Mouse (Mus musculus): Measurements from ENCODE around the gene Gm42906.

Gm42906 gene

DNA sequence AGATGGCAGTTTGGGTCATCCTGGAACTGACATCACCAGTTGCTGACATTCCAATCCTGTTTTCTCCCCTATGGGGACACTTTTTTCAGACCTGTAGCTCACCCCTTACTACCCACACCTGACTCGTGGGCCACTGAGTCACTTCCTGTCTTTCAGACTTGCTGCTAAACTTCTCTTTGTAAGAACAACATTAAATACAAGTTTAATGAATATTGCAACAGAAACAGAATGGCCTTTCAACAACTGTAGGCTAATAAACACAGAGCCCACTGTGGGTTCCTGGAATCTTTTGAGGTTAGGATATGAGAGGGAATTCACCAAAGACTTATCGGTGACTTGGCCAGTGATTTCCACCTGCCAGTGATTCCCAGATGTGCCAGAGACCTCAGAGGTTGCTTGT is 318.1 kb downstream of the Gm42906 start:
- no peak for DNase-seq (ENCODE audit: low spot score)

DNA sequence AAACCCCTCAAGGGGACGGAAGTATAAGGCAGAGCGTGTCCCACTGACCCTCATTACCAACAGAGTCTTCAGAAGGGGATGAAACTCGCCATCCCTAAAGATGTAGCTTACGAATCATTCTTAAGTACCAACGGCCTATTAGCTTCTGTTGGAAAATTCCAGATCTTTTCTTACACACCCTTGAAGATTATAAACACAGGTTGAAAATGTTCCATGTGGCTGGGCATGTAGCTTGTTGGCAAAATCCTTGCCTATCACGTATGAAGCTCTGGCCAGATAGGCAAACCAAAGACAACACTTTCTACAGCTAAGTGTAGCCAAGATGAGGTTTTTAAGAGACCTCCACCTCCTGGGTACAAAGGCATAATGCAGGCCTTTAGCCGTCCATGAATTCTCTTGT is 319.0 kb downstream of the Gm42906 start:
- DNase-seq (ENCODE audit: low spot score) = no peak

DNA sequence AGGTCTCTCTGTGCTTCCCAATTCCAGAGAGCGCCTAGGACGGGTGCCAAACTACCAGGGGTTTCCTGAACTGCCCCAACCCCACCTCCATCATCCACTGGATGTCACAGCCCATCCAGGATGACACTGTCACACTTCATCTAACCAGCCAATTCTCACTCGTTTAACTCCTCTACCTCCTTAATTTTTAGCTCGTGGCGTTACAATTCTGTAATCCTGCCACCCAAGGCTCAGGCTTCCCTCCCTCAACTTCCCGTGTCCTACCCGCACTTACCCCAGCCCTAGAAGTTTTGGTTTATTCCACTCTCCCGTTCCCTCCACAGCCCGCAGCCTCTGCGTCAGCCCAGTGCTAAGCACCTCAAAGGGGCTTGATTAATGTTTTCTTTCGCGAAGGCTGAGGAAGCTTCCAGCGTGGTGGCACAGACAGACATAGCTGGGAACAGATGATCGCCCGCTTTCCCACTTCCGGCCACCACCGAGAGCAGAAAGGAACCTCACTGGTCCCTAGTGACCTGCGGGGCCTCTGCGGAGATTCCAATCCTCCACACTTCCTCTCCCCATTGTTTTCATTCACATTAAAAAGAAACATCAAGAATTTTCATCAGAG is 319.6 kb downstream of the Gm42906 start:
- no peak for DNase-seq (ENCODE audit: low spot score)

DNA sequence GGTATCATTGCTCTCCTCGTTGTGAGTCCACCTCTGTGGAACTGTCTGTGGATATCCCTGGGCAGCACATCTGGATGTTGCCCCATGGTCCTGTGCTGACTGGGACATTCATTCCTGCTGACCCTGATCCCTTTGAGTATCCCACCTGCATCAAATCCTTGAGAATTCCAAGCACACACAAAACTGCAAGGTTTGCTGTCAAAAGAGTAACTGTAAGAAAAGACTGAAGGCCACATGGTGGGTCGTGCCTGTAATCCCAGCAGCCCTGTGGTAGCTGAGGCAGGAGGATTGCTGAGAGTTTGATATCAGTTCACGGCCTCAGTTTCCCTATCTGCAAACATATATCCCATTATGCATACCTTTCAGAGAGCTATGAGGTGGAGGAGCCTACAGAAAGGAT is 321.1 kb downstream of the Gm42906 start:
- DNase-seq (ENCODE audit: low spot score) = no peak

DNA sequence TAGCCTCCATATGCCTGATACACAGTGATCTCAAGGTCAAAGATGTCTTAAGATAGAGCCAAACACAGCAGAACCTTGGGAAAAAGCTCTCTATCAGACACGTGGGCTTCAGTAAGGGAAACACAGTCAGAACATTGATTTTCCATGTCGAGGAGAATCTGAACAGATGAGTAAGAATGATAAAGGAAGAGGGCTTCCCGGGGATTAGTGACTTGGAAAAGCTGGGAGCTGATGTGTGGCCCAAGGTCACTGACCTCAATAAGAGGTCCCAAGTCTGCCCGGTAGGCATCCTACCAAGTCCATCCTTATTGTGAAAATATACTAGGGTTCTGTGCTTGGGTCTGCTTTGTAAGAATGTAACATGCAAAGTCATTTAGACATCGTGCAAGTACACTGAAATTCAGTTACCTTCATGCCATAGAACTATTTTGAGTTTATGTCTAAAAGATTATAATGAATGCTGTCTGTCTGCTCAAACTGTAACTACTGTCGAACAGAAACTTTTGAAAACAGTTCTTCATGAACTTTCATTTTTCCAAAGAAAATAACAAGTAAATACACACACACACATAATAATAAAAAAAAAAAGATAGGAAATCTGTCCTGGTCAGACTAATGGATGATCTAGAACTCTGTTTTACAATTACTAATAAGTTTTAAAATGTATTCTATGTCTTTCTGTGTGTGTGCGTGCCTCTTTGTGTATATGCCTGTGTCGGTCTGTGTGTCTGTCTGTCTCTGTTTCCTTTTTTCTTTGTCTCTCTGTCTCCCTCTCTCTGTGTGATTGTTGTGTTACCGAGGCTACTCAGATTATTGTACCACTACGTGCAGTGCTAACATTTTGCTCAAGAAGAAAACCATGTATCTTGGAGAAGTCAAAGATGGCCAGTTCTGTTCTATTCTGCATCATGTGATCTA is 322.6 kb downstream of the Gm42906 start:
- DNase-seq (ENCODE audit: low spot score) = no peak

DNA sequence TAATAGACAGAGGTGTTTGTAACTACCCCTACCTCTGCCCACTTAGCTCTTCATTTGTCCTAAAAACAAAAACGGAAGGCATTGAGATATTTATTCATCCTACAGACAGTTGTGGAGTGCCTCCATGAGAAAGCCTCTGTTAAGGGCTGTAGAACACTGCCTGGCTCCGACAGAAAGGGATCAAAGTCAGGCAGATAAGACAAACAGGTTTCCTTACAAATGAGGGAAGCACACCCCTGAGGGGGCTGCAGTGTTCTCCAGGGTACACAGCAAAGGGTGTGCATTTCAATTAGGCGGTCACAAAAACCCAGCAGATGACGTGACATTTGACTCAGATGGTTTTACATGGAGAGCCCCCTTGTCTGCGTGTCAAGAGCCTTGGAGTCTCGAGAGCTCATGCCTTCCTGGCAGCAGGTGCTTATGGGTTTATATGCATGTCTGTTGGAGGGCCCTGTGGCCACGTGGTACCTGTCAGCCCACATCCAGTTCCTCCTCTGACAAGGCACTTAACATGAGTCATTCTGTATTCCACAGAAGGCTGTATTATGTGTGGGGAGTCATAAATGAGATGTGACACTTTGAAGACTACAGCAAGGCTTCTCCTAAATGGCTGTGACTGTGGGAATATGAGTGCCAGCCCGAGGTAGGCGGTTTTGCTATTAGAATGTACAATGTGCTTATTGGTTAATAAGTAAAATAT is 323.5 kb downstream of the Gm42906 start:
- DNase-seq (ENCODE audit: low spot score) = no peak

DNA sequence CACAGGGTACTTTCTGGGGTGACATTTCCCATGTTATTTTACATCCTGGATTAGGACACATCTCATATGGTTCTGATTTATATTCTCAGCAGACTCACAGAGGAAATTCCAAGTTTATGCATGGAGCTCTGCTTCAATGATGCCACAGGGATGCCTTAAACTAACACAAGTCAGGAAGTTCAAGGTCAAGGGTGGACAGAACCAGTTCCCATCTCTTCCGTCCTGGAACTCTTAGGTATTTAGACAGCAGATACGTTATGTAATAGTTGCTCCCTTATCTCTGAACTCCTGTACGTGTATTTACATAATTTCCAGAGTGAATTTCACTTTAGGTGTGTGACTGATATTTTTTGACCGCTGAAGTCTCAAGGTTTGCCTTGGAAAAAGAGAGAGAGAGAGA is 324.7 kb downstream of the Gm42906 start:
- DNase-seq (ENCODE audit: low spot score) = no peak

DNA sequence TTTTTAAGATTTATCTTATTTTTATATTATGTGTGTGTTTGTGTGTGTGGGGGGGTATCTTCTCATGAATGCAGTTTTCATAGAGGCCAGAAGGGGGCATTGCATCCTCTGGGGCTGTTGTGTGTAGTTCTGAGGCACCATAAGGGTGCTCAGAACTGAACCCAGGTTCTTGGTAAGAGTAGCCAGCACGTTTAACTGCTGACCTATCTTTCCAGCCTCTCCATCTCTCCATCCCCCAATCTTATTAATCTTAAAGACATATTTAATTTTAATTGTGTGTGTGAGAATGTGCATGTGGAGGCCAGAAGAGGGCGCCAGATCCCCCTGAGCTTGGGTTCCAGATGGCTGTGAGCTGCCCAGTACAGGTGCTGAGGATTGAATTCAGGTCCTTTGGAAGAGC is 325.7 kb downstream of the Gm42906 start:
- DNase-seq (ENCODE audit: low spot score) = peak; percentile 12

DNA sequence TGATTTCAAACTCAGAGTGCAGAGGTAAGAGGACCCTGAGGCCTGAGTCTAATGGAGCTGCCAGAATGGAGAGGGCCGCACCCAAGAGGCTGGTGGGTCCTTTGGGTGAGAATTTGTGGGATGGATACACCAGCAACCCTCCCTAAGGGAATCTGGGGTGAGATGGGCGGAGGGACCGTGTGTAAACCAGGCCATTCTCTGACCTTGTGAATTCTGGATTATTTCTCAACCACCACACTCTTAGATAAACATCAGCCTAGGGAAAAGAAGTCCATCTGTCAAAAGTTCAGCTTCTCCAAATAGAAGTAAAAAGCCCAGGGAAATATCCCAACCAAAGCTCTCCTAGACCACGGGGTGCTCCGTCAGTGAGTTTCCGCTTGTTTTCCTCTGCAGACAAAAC is 332.0 kb downstream of the Gm42906 start:
- DNase-seq (ENCODE audit: low spot score) = no peak

DNA sequence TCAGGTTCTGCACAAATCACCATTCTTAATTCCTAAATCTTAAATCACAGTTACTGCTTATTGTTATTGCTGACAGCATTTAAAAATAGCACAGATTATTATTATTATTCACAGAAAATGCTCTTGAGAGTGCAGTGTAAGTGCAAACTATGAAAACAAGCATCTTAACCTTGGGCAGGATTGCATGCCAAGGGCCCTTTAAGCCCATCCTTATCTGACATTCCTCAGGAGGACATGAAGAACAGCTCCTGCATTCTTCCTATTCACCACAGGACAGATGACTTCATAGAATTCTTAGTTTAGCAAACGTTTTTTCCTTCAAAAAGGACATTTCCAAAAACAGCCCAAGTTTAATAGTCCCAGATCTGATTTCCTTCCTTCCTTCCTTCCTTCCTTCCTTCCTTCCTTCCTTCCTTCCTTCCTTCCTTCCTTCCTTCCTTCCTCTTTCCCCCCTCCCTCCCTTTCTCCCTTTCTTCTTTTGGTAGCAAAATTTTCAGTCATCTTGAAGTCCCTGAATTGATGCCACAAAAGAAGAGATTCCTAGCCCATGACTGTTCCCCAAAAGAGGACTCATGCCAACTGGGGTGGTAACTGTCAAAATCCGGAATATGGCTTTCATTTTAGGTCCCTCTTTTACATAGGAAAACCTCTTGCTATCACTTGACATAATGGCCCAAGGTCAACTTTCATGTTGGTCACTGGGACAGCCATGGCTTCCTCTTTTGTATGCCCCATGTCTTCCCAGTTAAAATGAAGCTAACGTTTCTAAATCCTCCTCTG is 334.9 kb downstream of the Gm42906 start:
- DNase-seq (ENCODE audit: low spot score) = no peak

DNA sequence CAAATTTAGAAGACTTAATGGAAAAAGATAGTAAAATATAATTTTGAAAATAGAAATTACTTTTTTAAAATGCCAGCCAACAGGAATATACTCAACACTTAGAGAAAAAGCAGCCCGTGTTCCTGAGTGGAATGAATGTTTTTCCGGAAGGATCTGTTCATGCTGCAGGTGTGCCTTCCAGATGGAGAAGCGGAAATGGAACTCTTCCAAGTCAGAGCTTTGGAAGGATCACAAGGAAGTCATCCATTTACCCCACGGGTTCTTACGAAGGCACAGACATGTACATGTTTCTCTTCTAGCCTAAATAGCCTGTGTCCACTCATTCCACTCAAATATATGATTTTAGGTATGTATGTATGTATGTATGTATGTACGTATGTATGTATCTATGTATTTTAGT is 337.0 kb downstream of the Gm42906 start:
- DNase-seq (ENCODE audit: low spot score) = no peak

DNA sequence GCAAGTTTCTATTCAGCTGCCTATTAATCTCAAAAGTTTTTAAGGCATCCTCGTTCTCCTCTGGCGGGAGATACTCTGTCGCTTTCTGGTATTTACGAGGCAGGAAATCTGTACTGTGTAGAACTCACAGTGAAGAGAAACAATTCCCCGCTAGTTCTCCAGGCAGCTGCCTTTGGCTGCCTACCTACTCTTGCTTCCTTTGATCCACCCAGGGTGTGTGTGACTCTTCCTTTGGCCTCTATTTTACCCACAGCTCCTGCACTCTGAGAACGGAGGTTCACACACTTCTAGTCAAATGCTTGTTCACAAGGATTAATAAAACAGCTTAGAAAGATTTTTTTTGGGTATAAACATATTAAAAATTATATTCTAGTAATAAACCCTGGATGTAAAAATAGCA is 338.8 kb downstream of the Gm42906 start:
- DNase-seq (ENCODE audit: low spot score) = no peak

DNA sequence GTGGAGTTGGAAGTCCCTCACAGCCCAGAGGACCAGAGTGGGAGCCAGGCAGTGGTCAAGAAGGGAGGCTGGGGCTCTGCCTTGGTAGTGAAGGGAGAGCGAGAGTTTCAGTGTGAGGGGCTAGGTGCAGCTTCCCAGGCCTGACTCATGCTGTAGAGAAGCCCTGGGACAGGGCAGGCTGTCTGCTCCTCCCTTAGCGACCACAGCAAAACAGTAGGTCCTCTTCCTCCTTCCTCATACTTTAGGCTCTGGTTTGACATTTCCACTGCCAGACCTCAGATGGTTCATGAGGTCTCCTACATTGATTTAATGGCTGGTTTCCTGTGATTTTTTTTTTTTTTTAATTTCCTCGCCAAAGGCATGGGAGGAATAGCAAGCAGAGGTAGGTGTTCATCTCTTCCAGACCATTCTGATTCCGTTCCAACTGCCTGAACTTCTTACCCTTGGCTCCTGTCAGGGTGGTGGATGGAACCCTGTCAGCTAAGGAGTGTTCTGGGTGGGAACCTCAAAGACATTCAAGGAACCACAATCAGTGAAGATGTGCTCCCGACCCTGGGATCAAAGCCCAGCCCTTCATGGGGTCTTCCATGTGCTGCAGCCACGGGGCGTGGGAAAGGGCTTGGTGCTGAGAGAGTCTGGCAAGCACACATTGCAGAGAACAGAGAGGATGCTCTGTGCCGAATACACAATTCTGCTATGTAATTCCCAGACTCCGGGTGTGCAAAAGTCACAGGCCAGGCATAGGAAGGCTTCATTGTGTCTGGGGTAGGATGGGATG is 341.3 kb downstream of the Gm42906 start:
- DNase-seq (ENCODE audit: low spot score) = no peak

DNA sequence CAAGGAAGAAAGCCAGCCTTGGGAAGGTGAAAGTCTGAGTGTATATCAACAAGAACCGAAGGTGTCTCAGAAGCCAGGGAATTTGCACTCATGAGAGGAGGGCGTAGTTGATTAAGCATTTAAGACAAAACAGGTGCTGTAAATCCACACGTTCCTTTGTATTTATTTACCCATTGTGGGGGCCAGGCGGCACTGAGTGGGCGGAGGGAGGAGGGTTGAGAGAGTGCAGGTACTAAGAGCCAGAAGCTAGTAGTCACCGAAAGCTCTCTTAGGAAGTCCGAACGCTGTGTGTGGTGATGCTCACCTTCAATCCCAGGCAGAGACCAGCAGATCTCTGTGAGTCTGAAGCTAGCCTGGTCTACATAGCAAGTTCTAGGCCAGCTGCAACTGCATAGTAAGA is 342.2 kb downstream of the Gm42906 start:
- no peak for DNase-seq (ENCODE audit: low spot score)

DNA sequence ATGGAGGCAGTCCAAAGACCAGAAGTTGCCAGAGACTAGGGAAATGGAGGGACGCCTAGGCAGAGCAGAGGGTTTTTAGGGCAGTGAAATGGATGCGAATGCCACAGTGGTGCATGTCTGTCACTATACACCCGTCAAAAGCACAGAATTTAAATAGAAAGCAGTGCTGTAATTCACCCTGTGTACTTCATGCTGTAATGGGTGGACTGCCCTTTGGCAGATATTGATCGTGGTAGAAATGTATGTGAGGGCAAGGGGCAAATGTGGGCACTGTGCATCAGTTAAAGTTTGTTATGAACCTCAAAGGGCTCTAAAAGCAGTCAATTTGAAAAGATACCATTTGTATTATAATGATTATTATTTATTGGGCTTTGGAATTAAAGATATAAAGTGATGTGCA is 347.7 kb downstream of the Gm42906 start:
- DNase-seq (ENCODE audit: low spot score) = no peak

DNA sequence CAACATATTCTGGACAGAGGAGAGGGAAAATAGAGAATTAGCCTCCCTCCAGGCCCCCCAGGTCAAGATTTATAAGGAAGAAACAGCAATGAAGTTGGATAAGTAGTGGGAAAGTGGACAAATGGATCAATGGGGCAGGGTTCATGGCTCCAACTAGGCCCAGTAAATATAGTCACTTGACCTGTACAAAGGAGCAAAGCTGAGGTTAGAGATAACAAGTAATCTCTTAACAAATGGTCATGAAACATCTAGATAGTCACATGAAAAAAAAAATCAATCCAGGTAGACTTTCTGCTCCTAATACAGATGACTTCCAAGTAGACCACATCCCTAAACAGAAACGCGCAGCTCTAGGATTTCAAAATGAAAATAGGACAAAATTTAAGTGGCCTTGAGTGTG is 350.0 kb downstream of the Gm42906 start:
- DNase-seq (ENCODE audit: low spot score) = no peak

DNA sequence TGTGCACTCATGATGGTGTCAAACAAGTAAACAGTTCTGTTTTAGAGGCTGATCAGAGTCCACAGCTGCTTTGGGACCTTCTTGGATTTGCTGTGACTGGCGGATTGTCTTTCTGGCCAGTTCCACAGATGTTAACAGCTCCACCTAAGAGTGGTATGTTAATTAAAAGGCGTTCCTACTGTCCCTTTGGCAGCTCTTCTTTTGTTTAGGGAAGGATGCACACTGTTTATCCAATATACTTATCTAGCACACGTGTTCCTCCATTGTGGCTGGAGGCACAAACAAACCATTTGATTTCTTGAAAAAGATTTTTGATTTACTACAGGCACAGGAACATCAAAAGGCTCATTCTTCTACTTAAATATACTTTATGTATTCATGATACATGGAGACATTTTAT is 351.0 kb downstream of the Gm42906 start:
- DNase-seq (ENCODE audit: low spot score) = no peak

DNA sequence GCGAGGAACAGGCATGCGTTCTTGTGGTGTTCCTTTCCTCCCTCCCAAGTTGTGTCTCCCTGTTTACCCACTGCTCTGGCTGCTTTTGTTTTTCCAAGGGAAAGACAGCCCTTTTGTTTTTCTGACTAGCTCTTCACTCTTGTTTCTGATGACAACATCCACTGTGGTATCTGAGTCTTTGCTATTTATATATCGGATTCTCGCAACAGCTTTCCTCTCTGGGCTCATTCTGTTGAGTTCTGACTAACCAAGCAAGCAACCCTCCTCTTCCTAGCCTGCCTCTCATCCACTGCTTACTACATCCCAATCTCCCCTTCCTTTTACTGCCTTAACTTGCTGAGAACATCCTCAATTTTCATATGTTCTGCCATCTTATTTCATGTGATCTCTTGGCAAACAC is 353.7 kb downstream of the Gm42906 start:
- DNase-seq (ENCODE audit: low spot score) = no peak

DNA sequence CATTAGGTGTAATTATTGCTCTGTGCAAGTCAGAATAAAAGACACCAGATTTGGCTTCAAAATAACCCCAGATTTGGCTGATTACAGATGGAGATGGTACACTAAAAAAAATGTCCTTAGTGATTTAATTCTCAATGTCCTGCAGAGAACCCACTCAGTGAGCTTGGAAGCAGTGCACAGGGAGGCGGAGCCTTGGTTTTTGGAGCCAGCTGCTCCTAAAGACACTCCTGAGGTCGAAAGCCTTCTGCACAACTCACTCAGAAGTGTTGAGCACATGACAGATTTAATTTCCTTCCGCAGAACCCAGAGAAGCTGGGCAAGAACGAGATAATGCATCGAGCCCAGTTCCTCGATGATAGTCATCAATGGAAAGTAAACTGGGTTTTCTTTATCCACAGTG is 356.5 kb downstream of the Gm42906 start:
- no peak for DNase-seq (ENCODE audit: low spot score)

DNA sequence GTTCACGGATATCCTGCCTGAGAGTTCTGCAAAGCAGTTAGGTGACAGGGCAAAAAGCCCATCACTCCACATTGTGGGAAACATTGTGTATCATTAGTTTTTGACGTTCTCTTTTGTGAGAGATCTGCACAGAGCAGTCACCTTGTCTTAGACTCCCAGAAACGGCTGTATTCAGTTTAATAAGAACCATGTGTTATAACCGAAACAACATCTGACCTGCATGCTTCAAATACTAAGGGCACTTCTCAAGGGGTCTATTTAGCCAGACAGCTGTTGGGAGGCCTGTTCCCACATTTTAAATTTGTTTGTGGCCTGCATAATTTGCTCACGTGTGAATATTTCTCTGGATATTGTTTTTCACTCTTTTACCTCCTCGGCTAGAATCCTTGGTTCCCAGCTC is 357.1 kb downstream of the Gm42906 start:
- no peak for DNase-seq (ENCODE audit: low spot score)

DNA sequence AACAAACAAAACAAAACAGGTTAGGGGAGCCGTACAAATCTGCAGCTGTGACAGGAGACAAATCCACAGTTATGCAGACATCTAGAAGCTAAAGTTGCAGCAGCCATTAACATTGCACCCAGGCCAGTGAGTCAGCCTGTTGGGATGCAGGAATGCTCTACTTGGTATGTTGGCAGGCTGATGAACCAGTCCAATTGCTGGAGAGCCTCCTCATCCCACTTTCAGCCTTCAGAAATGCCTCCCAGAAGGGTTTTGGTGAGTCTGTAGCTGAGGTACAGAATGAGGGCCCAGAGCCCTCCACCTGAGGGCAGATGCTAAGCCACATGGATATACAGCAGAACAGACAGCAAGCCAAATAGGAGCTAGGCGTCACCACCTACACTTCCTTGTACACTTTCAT is 358.4 kb downstream of the Gm42906 start:
- no peak for DNase-seq (ENCODE audit: low spot score)

DNA sequence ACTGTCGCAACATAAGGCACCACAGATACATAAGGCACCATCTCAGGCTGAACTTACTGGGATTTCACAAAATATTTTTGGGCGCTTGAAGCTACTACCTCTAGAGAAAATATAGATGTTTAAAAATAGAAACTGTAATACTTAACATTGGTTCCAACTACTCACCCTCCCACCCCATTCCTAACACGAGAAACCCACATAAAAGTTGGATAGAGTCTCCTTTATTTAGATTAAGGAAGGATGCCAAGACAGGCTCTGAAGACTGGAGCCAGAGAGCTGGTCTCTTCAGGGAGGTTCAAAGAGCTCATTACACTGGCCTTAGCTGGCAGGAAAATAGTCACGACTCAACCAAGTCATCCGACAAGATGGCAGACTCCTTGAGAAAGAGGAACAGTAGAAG is 361.9 kb downstream of the Gm42906 start:
- no peak for DNase-seq (ENCODE audit: low spot score)
